Mouse (Mus musculus): ENCODE measurements around the gene Fut9. TPM values are rescaled to one million over a fixed set of nuclear protein-coding genes. Genes with fewer than 3 reads are reported as not detected.

Fut9 gene
- polyA plus RNA-seq, 1 experiment from 2014 or later = 0.09 TPM

- no peaks in the 10 kb centered on the region for H3K4me1 ChIP-seq (ENCODE audit: control insufficient read depth, insufficient read depth, low read length)
- no peaks in the 10 kb centered on the region for H3K27me3 ChIP-seq (ENCODE audit: control insufficient read depth, insufficient read depth, low read length)
- no peaks in the 10 kb centered on the region for H3K9me3 ChIP-seq (replicated peaks; ENCODE audit: control insufficient read depth, low read length)
- ATAC-seq (replicated peaks; ENCODE audit: insufficient number of reproducible peaks, low FRiP score, low TSS enrichment) = no peak
- no peak overlapping the region for H3K4me2 ChIP-seq
- no peak overlapping the region for H3K4me3 ChIP-seq (ENCODE audit: low read depth, low read length)
- WGBS (ENCODE audit: insufficient replicate concordance) = 71% methylated on average over 1 of the region's 1 CpGs
- no peak overlapping the region for H3K9ac ChIP-seq (ENCODE audit: low read depth, low read length)
- H3K36me3 ChIP-seq (ENCODE audit: control insufficient read depth, insufficient read depth, low read length) = no peaks in the 10 kb centered on the region
- no peak overlapping the region for H3K27ac ChIP-seq (ENCODE audit: low read depth, low read length)
Measured at GRCm38 (mm10) chr4:25664196-25664595, 135.8 kb downstream of the Fut9 start.

GRCm38 (mm10) chr4:25661204-25661727, 138.8 kb downstream of the Fut9 start:
- Histone ChIP-seq H3K36me3 (ENCODE audit: control insufficient read depth, insufficient read depth, low read length) (no peaks in the 10 kb centered on the region), H3K4me1 (ENCODE audit: control insufficient read depth, insufficient read depth, low read length) (no peaks in the 10 kb centered on the region), H3K27me3 (ENCODE audit: control insufficient read depth, insufficient read depth, low read length) (no peaks in the 10 kb centered on the region), H3K9me3 (replicated peaks; ENCODE audit: control insufficient read depth, low read length) (no peaks in the 10 kb centered on the region), H3K27ac (ENCODE audit: low read depth, low read length) (no peak overlapping the region), H3K9ac (ENCODE audit: low read depth, low read length) (no peak overlapping the region), H3K4me2 (no peak overlapping the region), H3K4me3 (ENCODE audit: low read depth, low read length) (no peak overlapping the region)
- ATAC-seq (replicated peaks; ENCODE audit: insufficient number of reproducible peaks, low FRiP score, low TSS enrichment) = no peak
- 75% methylated on average over 3 of the region's 3 CpGs for WGBS (ENCODE audit: insufficient replicate concordance)

GRCm38 (mm10) chr4:25658792-25659191, 141.3 kb downstream of the Fut9 start:
- WGBS (ENCODE audit: insufficient replicate concordance) = 65% methylated on average over 3 of the region's 3 CpGs
- no peaks in the 10 kb centered on the region for H3K36me3 ChIP-seq (ENCODE audit: control insufficient read depth, insufficient read depth, low read length)

GRCm38 (mm10) chr4:25651902-25652301, 148.1 kb downstream of the Fut9 start:
- Histone ChIP-seq H3K4me2 (no peak overlapping the region), H3K9ac (ENCODE audit: low read depth, low read length) (no peak overlapping the region), H3K9me3 (replicated peaks; ENCODE audit: control insufficient read depth, low read length) (no peaks in the 10 kb centered on the region), H3K4me1 (ENCODE audit: control insufficient read depth, insufficient read depth, low read length) (no peaks in the 10 kb centered on the region), H3K27me3 (ENCODE audit: control insufficient read depth, insufficient read depth, low read length) (no peaks in the 10 kb centered on the region), H3K36me3 (ENCODE audit: control insufficient read depth, insufficient read depth, low read length) (no peaks in the 10 kb centered on the region), H3K4me3 (ENCODE audit: low read depth, low read length) (no peak overlapping the region), H3K27ac (ENCODE audit: low read depth, low read length) (no peak overlapping the region)
- WGBS (ENCODE audit: insufficient replicate concordance) = 72% methylated on average over 3 of the region's 3 CpGs
- ATAC-seq (replicated peaks; ENCODE audit: insufficient number of reproducible peaks, low FRiP score, low TSS enrichment) = no peak

More at GRCm38 (mm10) chr4:25658792-25659191, 141.3 kb downstream of the Fut9 start:
- Histone ChIP-seq H3K4me1 (ENCODE audit: control insufficient read depth, insufficient read depth, low read length) (no peaks in the 10 kb centered on the region), H3K4me2 (no peak overlapping the region), H3K27ac (ENCODE audit: low read depth, low read length) (no peak overlapping the region), H3K27me3 (ENCODE audit: control insufficient read depth, insufficient read depth, low read length) (no peaks in the 10 kb centered on the region), H3K4me3 (ENCODE audit: low read depth, low read length) (no peak overlapping the region), H3K9ac (ENCODE audit: low read depth, low read length) (no peak overlapping the region), H3K9me3 (replicated peaks; ENCODE audit: control insufficient read depth, low read length) (no peaks in the 10 kb centered on the region)
- no peak for ATAC-seq (replicated peaks; ENCODE audit: insufficient number of reproducible peaks, low FRiP score, low TSS enrichment)

GRCm38 (mm10) chr4:25648107-25648506, 151.9 kb downstream of the Fut9 start:
- 74% methylated on average over 2 of the region's 2 CpGs for WGBS (ENCODE audit: insufficient replicate concordance)
- ATAC-seq (replicated peaks; ENCODE audit: insufficient number of reproducible peaks, low FRiP score, low TSS enrichment) = no peak
- Histone ChIP-seq H3K9me3 (replicated peaks; ENCODE audit: control insufficient read depth, low read length) (no peaks in the 10 kb centered on the region), H3K4me2 (no peak overlapping the region), H3K4me1 (ENCODE audit: control insufficient read depth, insufficient read depth, low read length) (no peaks in the 10 kb centered on the region), H3K4me3 (ENCODE audit: low read depth, low read length) (no peak overlapping the region), H3K27me3 (ENCODE audit: control insufficient read depth, insufficient read depth, low read length) (no peaks in the 10 kb centered on the region), H3K27ac (ENCODE audit: low read depth, low read length) (no peak overlapping the region), H3K36me3 (ENCODE audit: control insufficient read depth, insufficient read depth, low read length) (no peaks in the 10 kb centered on the region), H3K9ac (ENCODE audit: low read depth, low read length) (no peak overlapping the region)

GRCm38 (mm10) chr4:25647593-25647992, 152.5 kb downstream of the Fut9 start:
- Histone ChIP-seq H3K36me3 (ENCODE audit: control insufficient read depth, insufficient read depth, low read length) (no peaks in the 10 kb centered on the region), H3K27me3 (ENCODE audit: control insufficient read depth, insufficient read depth, low read length) (no peaks in the 10 kb centered on the region), H3K9me3 (replicated peaks; ENCODE audit: control insufficient read depth, low read length) (no peaks in the 10 kb centered on the region), H3K9ac (ENCODE audit: low read depth, low read length) (no peak overlapping the region), H3K4me2 (no peak overlapping the region), H3K4me1 (ENCODE audit: control insufficient read depth, insufficient read depth, low read length) (no peaks in the 10 kb centered on the region), H3K4me3 (ENCODE audit: low read depth, low read length) (no peak overlapping the region), H3K27ac (ENCODE audit: low read depth, low read length) (no peak overlapping the region)
- ATAC-seq (replicated peaks; ENCODE audit: insufficient number of reproducible peaks, low FRiP score, low TSS enrichment) = no peak
- 66% methylated on average over 1 of the region's 1 CpGs for WGBS (ENCODE audit: insufficient replicate concordance)

- Histone ChIP-seq H3K27ac (ENCODE audit: low read depth, low read length) (no peak overlapping the region), H3K4me3 (ENCODE audit: low read depth, low read length) (no peak overlapping the region), H3K4me1 (ENCODE audit: control insufficient read depth, insufficient read depth, low read length) (no peaks in the 10 kb centered on the region), H3K36me3 (ENCODE audit: control insufficient read depth, insufficient read depth, low read length) (no peaks in the 10 kb centered on the region), H3K27me3 (ENCODE audit: control insufficient read depth, insufficient read depth, low read length) (no peaks in the 10 kb centered on the region), H3K9ac (ENCODE audit: low read depth, low read length) (no peak overlapping the region), H3K9me3 (replicated peaks; ENCODE audit: control insufficient read depth, low read length) (no peaks in the 10 kb centered on the region), H3K4me2 (no peak overlapping the region)
- 64% methylated on average over 2 of the region's 2 CpGs for WGBS (ENCODE audit: insufficient replicate concordance)
- ATAC-seq (replicated peaks; ENCODE audit: insufficient number of reproducible peaks, low FRiP score, low TSS enrichment) = no peak
Measured at GRCm38 (mm10) chr4:25645580-25645979, 154.5 kb downstream of the Fut9 start.

- H3K27ac ChIP-seq (ENCODE audit: low read depth, low read length) = no peak overlapping the region
- H3K9ac ChIP-seq (ENCODE audit: low read depth, low read length) = no peak overlapping the region
- ATAC-seq (replicated peaks; ENCODE audit: insufficient number of reproducible peaks, low FRiP score, low TSS enrichment) = no peak
- H3K9me3 ChIP-seq (replicated peaks; ENCODE audit: control insufficient read depth, low read length) = no peaks in the 10 kb centered on the region
- no peaks in the 10 kb centered on the region for H3K27me3 ChIP-seq (ENCODE audit: control insufficient read depth, insufficient read depth, low read length)
- H3K4me1 ChIP-seq (ENCODE audit: control insufficient read depth, insufficient read depth, low read length) = no peaks in the 10 kb centered on the region
- 78% methylated on average over 4 of the region's 4 CpGs for WGBS (ENCODE audit: insufficient replicate concordance)
- no peak overlapping the region for H3K4me3 ChIP-seq (ENCODE audit: low read depth, low read length)
- no peaks in the 10 kb centered on the region for H3K36me3 ChIP-seq (ENCODE audit: control insufficient read depth, insufficient read depth, low read length)
- no peak overlapping the region for H3K4me2 ChIP-seq
Measured at GRCm38 (mm10) chr4:25641993-25642392, 158.1 kb downstream of the Fut9 start.

GRCm38 (mm10) chr4:25633262-25633661, 166.8 kb downstream of the Fut9 start:
- Histone ChIP-seq H3K9me3 (replicated peaks; ENCODE audit: control insufficient read depth, low read length) (no peaks in the 10 kb centered on the region), H3K4me3 (ENCODE audit: low read depth, low read length) (no peak overlapping the region), H3K9ac (ENCODE audit: low read depth, low read length) (no peak overlapping the region), H3K4me1 (ENCODE audit: control insufficient read depth, insufficient read depth, low read length) (no peaks in the 10 kb centered on the region), H3K4me2 (no peak overlapping the region), H3K27ac (ENCODE audit: low read depth, low read length) (no peak overlapping the region), H3K36me3 (ENCODE audit: control insufficient read depth, insufficient read depth, low read length) (no peaks in the 10 kb centered on the region), H3K27me3 (ENCODE audit: control insufficient read depth, insufficient read depth, low read length) (no peaks in the 10 kb centered on the region)
- ATAC-seq (replicated peaks; ENCODE audit: insufficient number of reproducible peaks, low FRiP score, low TSS enrichment) = no peak
- 82% methylated on average over 2 of the region's 2 CpGs for WGBS (ENCODE audit: insufficient replicate concordance)

Measured in heart, embryonic 11.5 days (tissue).